10 mouse cellular contexts compared by ENCODE assay signal in genomic region chr19:47121054-47121453, GRCm38 (mm10). TPM values are rescaled to one million over a fixed set of nuclear protein-coding genes. Genes with fewer than 3 reads are reported as not detected.
A peak's percentile ranks its signal among the peaks of the same experiment; 100 is the strongest.
DNase-seq lines count a peak whose midpoint lies in the region; TF ChIP-seq lines count a peak whose summit lies in the region.
"Had no signal": no experiment of that assay in that cellular context is flagged by ENCODE, and none has a peak within 500 bp of the region (broad histone marks: within the 10 kb centered on the region; RNA-seq: fewer than 3 reads in every experiment).

No protein-coding gene starts in this region.

- 40% methylated on average over 4 of the region's 4 CpGs for WGBS in lung, adult 2 months

- DNase-seq in kidney, adult 18-20 months: peak; percentile 23
- DNase-seq in kidney, adult 11 months: no peak
- peak; percentile 43 for DNase-seq in CD4-positive helper T cell, adult 2 months (ENCODE audit: low read depth, low spot score)
- DNase-seq in R1 (ENCODE audit: low read depth, low spot score): peak; percentile 68
- no peak for DNase-seq in lung, adult 2 months
- no peak for DNase-seq in adrenal gland, adult 2 months
- DNase-seq in spleen, adult 12 weeks (ENCODE audit: low spot score): no peak
- no peak for DNase-seq in urinary bladder, postnatal 14 days (ENCODE audit: low spot score)

- no peaks in the 10 kb centered on the region for H3K4me1 ChIP-seq in lung, adult 2 months (ENCODE audit: control insufficient read depth, insufficient read depth, low read length)
- H3K4me1 ChIP-seq: embryonic facial prominence, embryonic 15.5 days; limb, embryonic 15.5 days had no signal

- H3K4me3 ChIP-seq in lung, adult 2 months (replicated peaks; ENCODE audit: extremely low read depth, low read depth, low read length): no peak overlapping the region
- H3K4me3 ChIP-seq: embryonic facial prominence, embryonic 15.5 days; limb, embryonic 15.5 days had no signal

- TF ChIP-seq CTCF in lung, adult 2 months (IDR thresholded peaks at IDR 0.05; ENCODE audit: insufficient read depth, low read length): peak; percentile 37; the same call in 1 of the 2 replicates

- TF ChIP-seq POLR2A in lung, adult 2 months (IDR thresholded peaks at IDR 0.05; ENCODE audit: borderline replicate concordance, extremely low read depth, low read depth, low read length): no peak

RNA-seq across cellular contexts. Expression of gene Calhm2, which starts 17.0 kb away (rescaled TPM):
- 23.7 and 25.8 TPM in 2 replicates for polyA plus RNA-seq in lung, adult 2 months (2012; rRNA removed)
- 1 to 10 TPM; 4.0 to 6.0 TPM for total RNA-seq in adrenal gland, adult 2 months (2021)
- polyA plus RNA-seq in adrenal gland, adult 2 months (2012; rRNA removed): 11.4 and 11.9 TPM in 2 replicates

RNA-seq across cellular contexts. Expression of gene Calhm1, which starts 23.0 kb away (rescaled TPM):
- polyA plus RNA-seq in lung, adult 2 months (2012; rRNA removed): not detected in 2 replicates
- total RNA-seq in adrenal gland, adult 2 months (2021): not detected
- polyA plus RNA-seq in adrenal gland, adult 2 months (2012; rRNA removed): not detected in 2 replicates
- polyA plus RNA-seq: embryonic facial prominence, embryonic 15.5 days; limb, embryonic 15.5 days had no signal

RNA-seq across cellular contexts. Expression of gene Pdcd11, which starts 30.5 kb away (rescaled TPM):
- polyA plus RNA-seq in lung, adult 2 months (2012; rRNA removed): 7.7 and 9.0 TPM in 2 replicates
- total RNA-seq in adrenal gland, adult 2 months (2021): 10 to 100 TPM; 19.8 to 22.1 TPM
- polyA plus RNA-seq in adrenal gland, adult 2 months (2012; rRNA removed): 5.1 and 6.0 TPM in 2 replicates

RNA-seq across cellular contexts. Expression of gene Usmg5, which starts 30.6 kb away (rescaled TPM):
- 31.2 and 68.8 TPM in 2 replicates for polyA plus RNA-seq in lung, adult 2 months (2012; rRNA removed)
- 100 to 1,000 TPM; 788 to 840 TPM for total RNA-seq in adrenal gland, adult 2 months (2021)
- polyA plus RNA-seq in adrenal gland, adult 2 months (2012; rRNA removed): 7.8 and 8.7 TPM in 2 replicates

RNA-seq across cellular contexts. Expression of gene Calhm3, which starts 36.5 kb away (rescaled TPM):
- polyA plus RNA-seq in lung, adult 2 months (2012; rRNA removed): not detected in 2 replicates
- total RNA-seq in adrenal gland, adult 2 months (2021): not detected
- polyA plus RNA-seq in adrenal gland, adult 2 months (2012; rRNA removed): not detected in 2 replicates
- polyA plus RNA-seq: embryonic facial prominence, embryonic 15.5 days; limb, embryonic 15.5 days had no signal

Comparison
In these comparisons a context has a peak if more than half of its experiments do, and no peak if none do; other contexts are left out.
1. DNase-seq: peak in kidney, adult 18-20 months (single experiment), CD4-positive helper T cell, adult 2 months (single experiment) and R1 (single experiment); none in kidney, adult 11 months (single experiment), lung, adult 2 months (single experiment), adrenal gland, adult 2 months (single experiment), spleen, adult 12 weeks (single experiment) and urinary bladder, postnatal 14 days (single experiment).